Comparison of ENCODE assay signal across 8 mouse cellular contexts in the genomic region with DNA sequence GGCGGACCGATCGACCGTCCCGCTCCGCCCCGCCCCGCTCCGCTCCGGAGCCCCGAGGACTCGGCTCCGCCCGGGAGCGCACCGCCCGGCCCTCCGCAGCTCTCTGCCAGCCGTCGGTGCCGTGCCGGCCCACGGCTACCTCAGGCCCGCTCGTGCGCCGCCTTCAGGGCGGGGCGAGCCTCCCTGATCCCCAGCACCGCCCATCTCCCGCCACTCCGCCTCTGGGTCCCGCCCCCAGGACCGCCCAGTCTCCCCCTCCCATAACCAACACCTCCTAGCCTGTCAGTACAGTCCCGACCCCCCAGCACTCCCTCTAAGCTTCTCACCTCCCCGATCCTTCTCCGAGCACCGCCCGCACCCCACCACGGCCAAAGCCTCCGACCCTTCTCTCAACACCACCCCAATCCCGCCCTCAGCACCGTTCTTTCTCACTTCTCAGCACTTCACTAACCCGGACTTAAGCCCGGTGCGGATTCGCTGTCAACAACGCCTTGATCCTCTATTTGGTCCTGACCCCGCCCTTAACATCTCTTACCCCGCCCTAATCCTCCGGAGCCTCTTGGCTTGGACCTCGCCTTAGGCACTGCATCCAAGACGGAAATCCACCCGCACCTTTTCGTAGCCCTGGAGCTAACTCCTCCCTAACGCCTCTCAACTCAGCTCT. TPM values are rescaled to one million over a fixed set of nuclear protein-coding genes. Genes with fewer than 3 reads are reported as not detected.
A peak's percentile ranks its signal among the peaks of the same experiment; 100 is the strongest.
DNase-seq lines count a peak whose midpoint lies in the region; ATAC-seq and TF ChIP-seq lines count a peak whose summit lies in the region.

TSS of gene Rab43 (minus strand) at position 490 of the 664 bp plus-strand sequence.

- TF ChIP-seq CTCF in liver, adult 2 months (IDR thresholded peaks at IDR 0.05; ENCODE audit: low read depth, low read length), result 0 out of 2 replicates have a peak, but pooled peaks have one; percentile 9

- TF ChIP-seq POLR2A in liver, adult 2 months (IDR thresholded peaks at IDR 0.05; ENCODE audit: extremely low read depth, insufficient read depth, low read length), result peak; percentile 95
- TF ChIP-seq POLR2A in myocyte (IDR thresholded peaks at IDR 0.05; ENCODE audit: insufficient read length, low read depth), result peak; percentile 93

- peak within 1 kb of the TSS; percentile 97 for H3K4me2 ChIP-seq in heart, embryonic 11.5 days
- peak within 1 kb of the TSS; percentile 88 for H3K4me2 ChIP-seq in kidney, embryonic 16.5 days (replicated peaks; ENCODE audit: low read depth, low read length)
- H3K4me2 ChIP-seq in myocyte (ENCODE audit: low read depth), result peak within 1 kb of the TSS; percentile 88

- peak; percentile 91 to 92 for DNase-seq in B cell, adult 2 months
- DNase-seq in brain, adult 2 months (ENCODE audit: low read depth, low spot score), result peak; percentile 95
- DNase-seq in liver, adult 2 months (ENCODE audit: extremely low read depth, low read depth, low spot score), result peak; percentile 72
- DNase-seq in splenic B cell, adult 2 months (ENCODE audit: low read depth, low spot score), result peak; percentile 89

- no peaks in the 10 kb centered on the region for H3K9me3 ChIP-seq in heart, embryonic 11.5 days (replicated peaks; ENCODE audit: control insufficient read depth, low read length)
- no peaks in the 10 kb centered on the region for H3K9me3 ChIP-seq in kidney, embryonic 16.5 days (ENCODE audit: low read length)

- H3K79me2 ChIP-seq in liver, adult 2 months (ENCODE audit: control insufficient read depth, insufficient read depth, low read length), result peaks cover 12% of the 10 kb centered on the region; the same call in 1 of the 2 replicates
- H3K79me2 ChIP-seq in myocyte (ENCODE audit: control insufficient read depth, insufficient read depth), result no peaks in the 10 kb centered on the region

- H3K27me3 ChIP-seq in heart, embryonic 11.5 days (ENCODE audit: control insufficient read depth, insufficient read depth, low read length), result no peaks in the 10 kb centered on the region
- no peaks in the 10 kb centered on the region for H3K27me3 ChIP-seq in kidney, embryonic 16.5 days (ENCODE audit: insufficient read depth, low read length)
- H3K27me3 ChIP-seq in liver, adult 2 months (ENCODE audit: control insufficient read depth, insufficient read depth, low read length), result no peaks in the 10 kb centered on the region
- no peaks in the 10 kb centered on the region for H3K27me3 ChIP-seq in myocyte (ENCODE audit: control insufficient read depth, insufficient read depth, insufficient read length)
- H3K27me3 ChIP-seq in splenic B cell, adult 2 months (ENCODE audit: control insufficient read depth, insufficient read depth, low read length, poor library complexity, severe bottlenecking), result no peaks in the 10 kb centered on the region

- H3ac ChIP-seq in myocyte (ENCODE audit: control insufficient read depth, insufficient read length), result peak within 1 kb of the TSS; percentile 59

- peak within 1 kb of the TSS; percentile 80 for H3K4me3 ChIP-seq in heart, embryonic 11.5 days (ENCODE audit: low read depth, low read length)
- peak within 1 kb of the TSS; percentile 67 for H3K4me3 ChIP-seq in kidney, embryonic 16.5 days (ENCODE audit: low read length)
- peak within 1 kb of the TSS; percentile 85 for H3K4me3 ChIP-seq in liver, adult 2 months (ENCODE audit: insufficient read depth, low read depth, low read length)
- peak within 1 kb of the TSS; percentile 75 for H3K4me3 ChIP-seq in myocyte

- peaks cover 3% of the 10 kb centered on the region; the same call in 1 of the 2 replicates for H3K36me3 ChIP-seq in heart, embryonic 11.5 days (ENCODE audit: control insufficient read depth, insufficient read depth, low read length)
- peaks cover 9% of the 10 kb centered on the region for H3K36me3 ChIP-seq in kidney, embryonic 16.5 days (ENCODE audit: insufficient read depth, low read length)
- H3K36me3 ChIP-seq in liver, adult 2 months (ENCODE audit: control insufficient read depth, insufficient read depth, low read length), result no peaks in the 10 kb centered on the region; the same call in 1 of the 2 replicates
- peaks cover 4% of the 10 kb centered on the region for H3K36me3 ChIP-seq in myocyte (ENCODE audit: control insufficient read depth, insufficient read depth)
- no peaks in the 10 kb centered on the region; the same call in 1 of the 2 replicates for H3K36me3 ChIP-seq in splenic B cell, adult 2 months (ENCODE audit: control insufficient read depth, insufficient read depth, low read length, poor library complexity, severe bottlenecking)

- H3K4me1 ChIP-seq in heart, embryonic 11.5 days (ENCODE audit: control insufficient read depth, insufficient read depth, low read length), result peaks cover 8% of the 10 kb centered on the region
- H3K4me1 ChIP-seq in kidney, embryonic 16.5 days (ENCODE audit: insufficient read depth, low read length), result peaks cover 30% of the 10 kb centered on the region
- H3K4me1 ChIP-seq in liver, adult 2 months (ENCODE audit: control insufficient read depth, insufficient read depth, low read length), result peaks cover 13% of the 10 kb centered on the region

- H3K27ac ChIP-seq in heart, embryonic 11.5 days (ENCODE audit: low read depth, low read length), result peak within 1 kb of the TSS; percentile 60
- H3K27ac ChIP-seq in kidney, embryonic 16.5 days (ENCODE audit: low read length), result peak within 1 kb of the TSS; percentile 76
- H3K27ac ChIP-seq in liver, adult 2 months (replicated peaks; ENCODE audit: insufficient read depth, low read depth, low read length), result peak within 1 kb of the TSS; percentile 97

- peak within 1 kb of the TSS; percentile 84 for H3K9ac ChIP-seq in heart, embryonic 11.5 days (ENCODE audit: low read depth, low read length)
- peak within 1 kb of the TSS; percentile 74 for H3K9ac ChIP-seq in kidney, embryonic 16.5 days (replicated peaks; ENCODE audit: low read length)
- peak within 1 kb of the TSS; percentile 93 for H3K9ac ChIP-seq in liver, adult 2 months (ENCODE audit: low read depth, low read length)

- peak; percentile 69 for ATAC-seq in erythroblast, adult 5-6 weeks (replicated peaks; ENCODE audit: low FRiP score, poor library complexity, severe bottlenecking)
- peak; percentile 95 for ATAC-seq in heart, embryonic 11.5 days (replicated peaks; ENCODE audit: insufficient number of reproducible peaks, low FRiP score, low TSS enrichment)
- ATAC-seq in kidney, embryonic 16.5 days (ENCODE audit: low FRiP score, low TSS enrichment), result peak; percentile 96

- WGBS in heart, embryonic 11.5 days (ENCODE audit: insufficient replicate concordance), result 0% methylated on average over 52 of the region's 56 CpGs
- WGBS in kidney, embryonic 16.5 days, result under 1% methylated on average over 48 of the region's 56 CpGs
- under 1% methylated on average over 54 of the region's 56 CpGs for WGBS in liver, adult 2 months

TF ChIP-seq in myocyte, 11 proteins besides CTCF, POLR2A, EP300 and RAD21:
- TF ChIP-seq REST (IDR thresholded peaks at IDR 0.05; ENCODE audit: insufficient read depth, insufficient read length) (no peak), POLR2AphosphoS2 (IDR thresholded peaks at IDR 0.05; ENCODE audit: insufficient read length, low read depth) (peak; percentile 89), E2F4 (IDR thresholded peaks at IDR 0.05; ENCODE audit: insufficient read depth) (no peak), TCF12 (IDR thresholded peaks at IDR 0.05; ENCODE audit: insufficient read depth, poor library complexity, severe bottlenecking) (no peak), TCF3 (IDR thresholded peaks at IDR 0.05; ENCODE audit: insufficient read length, low read depth) (no peak), USF1 (IDR thresholded peaks at IDR 0.05; ENCODE audit: low read depth) (no peak), MYOD1 (IDR thresholded peaks at IDR 0.05; ENCODE audit: control insufficient read depth in 1 of 3, insufficient read length in 2 of 3, low read depth in 2 of 3) (peak in 1 of 3 experiments; percentile 5), SRF (IDR thresholded peaks at IDR 0.05; ENCODE audit: control insufficient read depth, insufficient read length, low read depth) (no peak), MAX (IDR thresholded peaks at IDR 0.05; ENCODE audit: low read depth) (no peak), CEBPB (IDR thresholded peaks at IDR 0.05; ENCODE audit: insufficient read depth, poor library complexity, severe bottlenecking) (no peak), MYOG (IDR thresholded peaks at IDR 0.05; ENCODE audit: control insufficient read depth in 1 of 3, insufficient read depth in 1 of 3, insufficient read length in 2 of 3, low read depth in 2 of 3) (peak in 1 of 3 experiments; percentile 36)

RNA-seq across cellular contexts. Expression of gene Rab43, which starts in this region (rescaled TPM):
- total RNA-seq in erythroblast, adult 5-6 weeks (2015; ENCODE audit: low replicate concordance), result 173 and 230 TPM in 2 replicates
- 219 and 239 TPM in 2 replicates for total RNA-seq in erythroblast, adult 5-6 weeks (2017; ENCODE audit: low replicate concordance)
- polyA plus RNA-seq in heart, embryonic 11.5 days (2014; fragmentation: Nextera tagmentation; extraction: Ambion mirVana), result 6.4 and 6.9 TPM in 2 replicates
- 10.9 and 14.7 TPM in 2 replicates for polyA plus RNA-seq in kidney, embryonic 16.5 days (2015; fragmentation: Nextera tagmentation; extraction: Ambion mirVana)
- total RNA-seq in liver, adult 2 months (2014; rRNA removed), result 63.0 and 71.9 TPM in 2 replicates
- polyA plus RNA-seq in liver, adult 2 months (2012; rRNA removed), result 106 and 139 TPM in 2 replicates
- 14.8 TPM for polyA plus RNA-seq in myocyte (2012; fragmentation: generic; extraction: Trizol)

Comparison
In these comparisons a context has a peak if more than half of its experiments do, and no peak if none do; other contexts are left out.
1. Peak in every context shown above with its lines: DNase-seq, ATAC-seq, H3K4me3 ChIP-seq and H3K27ac ChIP-seq.